Comparison of ENCODE assay signal across 20 mouse cellular contexts in the genomic region with DNA sequence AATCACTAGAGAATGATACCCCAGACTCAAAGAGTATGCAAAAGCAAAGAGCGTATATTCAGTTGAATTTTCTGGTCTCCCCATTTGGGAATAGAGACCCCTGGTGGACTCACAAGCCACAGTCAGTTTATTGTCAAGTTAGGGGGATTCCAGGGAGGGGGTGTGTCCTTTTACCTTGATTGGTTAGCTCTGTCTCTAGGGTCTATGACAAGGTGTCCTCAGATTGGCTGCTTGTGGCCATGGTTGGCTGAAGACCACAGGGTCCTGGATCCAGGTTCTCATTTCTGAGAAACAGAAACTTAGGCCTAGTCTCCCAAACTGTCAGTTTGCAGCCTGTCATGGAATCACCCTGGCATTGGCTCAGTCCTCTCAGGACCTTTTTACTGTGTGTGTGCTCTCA. TPM values are rescaled to one million over a fixed set of nuclear protein-coding genes. Genes with fewer than 3 reads are reported as not detected.
A peak's percentile ranks its signal among the peaks of the same experiment; 100 is the strongest.
DNase-seq lines count a peak whose midpoint lies in the region; ATAC-seq and TF ChIP-seq lines count a peak whose summit lies in the region.
"Had no signal": no experiment of that assay in that cellular context is flagged by ENCODE, and none has a peak within 500 bp of the region (broad histone marks: within the 10 kb centered on the region; RNA-seq: fewer than 3 reads in every experiment).

No protein-coding gene starts in this region.

- POLR2A ChIA-PET in Patski (lab: Charles Lee) = no interaction called here

- no peak overlapping the region for H3K4me3 ChIP-seq in forebrain, postnatal 0 days (ENCODE audit: low read depth, low read length)
- H3K4me3 ChIP-seq in forebrain, embryonic 10.5 days = no peak overlapping the region
- H3K4me3 ChIP-seq in midbrain, embryonic 14.5 days (replicated peaks; ENCODE audit: low read depth, low read length) = no peak overlapping the region
- no peak overlapping the region for H3K4me3 ChIP-seq in midbrain, embryonic 16.5 days (ENCODE audit: low read depth, low read length)
- no peak overlapping the region for H3K4me3 ChIP-seq in hindbrain, embryonic 13.5 days
- H3K4me3 ChIP-seq: forebrain, embryonic 15.5 days; heart, embryonic 12.5 days; hindbrain, embryonic 10.5 days; limb, embryonic 13.5 days; megakaryocyte, embryonic 14.5 days had no signal

- in situ Hi-C loops in Patski (cut with MboI; ENCODE audit: low pct_unique_long_range_greater_than_20kb) = no loop called here

- no peak overlapping the region for H3K9ac ChIP-seq in forebrain, postnatal 0 days
- no peak overlapping the region for H3K9ac ChIP-seq in midbrain, embryonic 14.5 days (replicated peaks; ENCODE audit: low read length)
- H3K9ac ChIP-seq in midbrain, embryonic 16.5 days (ENCODE audit: low read depth, low read length) = no peak overlapping the region
- no peak overlapping the region for H3K9ac ChIP-seq in hindbrain, embryonic 13.5 days
- H3K9ac ChIP-seq: forebrain, embryonic 15.5 days; heart, embryonic 12.5 days; limb, embryonic 13.5 days had no signal

- peak; percentile 3 for DNase-seq in forebrain, postnatal 0 days
- DNase-seq in forebrain, embryonic 10.5 days (ENCODE audit: extremely low spot score, low spot score) = no peak
- peak; percentile 4 for DNase-seq in midbrain, embryonic 14.5 days
- DNase-seq in Patski (ENCODE audit: low read depth, low spot score) = no peak
- DNase-seq in retina, postnatal 1 day = peak; percentile 37
- DNase-seq in ovary, postnatal 10 days (ENCODE audit: low spot score) = no peak
- DNase-seq: adrenal gland, postnatal 25 days; cerebellum, postnatal 25 days; gastrocnemius, postnatal 14 days; kidney, adult 8-10 months; lung, adult 18-20 months; right cerebral cortex, postnatal 14 days; thymus, postnatal 36 days had no signal

- no peaks in the 10 kb centered on the region for H3K4me1 ChIP-seq in forebrain, postnatal 0 days (ENCODE audit: insufficient read depth)
- H3K4me1 ChIP-seq in forebrain, embryonic 10.5 days = no peaks in the 10 kb centered on the region
- no peaks in the 10 kb centered on the region for H3K4me1 ChIP-seq in midbrain, embryonic 14.5 days (ENCODE audit: control insufficient read depth, insufficient read depth, low read length)
- no peaks in the 10 kb centered on the region for H3K4me1 ChIP-seq in midbrain, embryonic 16.5 days (ENCODE audit: control insufficient read depth, insufficient read depth, low read length)
- no peaks in the 10 kb centered on the region for H3K4me1 ChIP-seq in hindbrain, embryonic 13.5 days (replicated peaks)
- H3K4me1 ChIP-seq: forebrain, embryonic 15.5 days; heart, embryonic 12.5 days; hindbrain, embryonic 10.5 days; limb, embryonic 13.5 days; megakaryocyte, embryonic 14.5 days had no signal

- no peaks in the 10 kb centered on the region for H3K9me3 ChIP-seq in forebrain, postnatal 0 days (ENCODE audit: low read length)
- H3K9me3 ChIP-seq in forebrain, embryonic 10.5 days = no peaks in the 10 kb centered on the region
- no peaks in the 10 kb centered on the region for H3K9me3 ChIP-seq in midbrain, embryonic 14.5 days (ENCODE audit: control insufficient read depth, low read length)
- no peaks in the 10 kb centered on the region for H3K9me3 ChIP-seq in midbrain, embryonic 16.5 days (replicated peaks; ENCODE audit: control insufficient read depth, low read length, poor library complexity, severe bottlenecking)
- H3K9me3 ChIP-seq in hindbrain, embryonic 13.5 days = no peaks in the 10 kb centered on the region
- H3K9me3 ChIP-seq: forebrain, embryonic 15.5 days; heart, embryonic 12.5 days; hindbrain, embryonic 10.5 days; limb, embryonic 13.5 days; megakaryocyte, embryonic 14.5 days had no signal

- CTCF ChIA-PET in Patski (lab: Charles Lee) = no interaction called here

- H3K27me3 ChIP-seq in forebrain, postnatal 0 days (ENCODE audit: insufficient read depth, low read length) = no peaks in the 10 kb centered on the region
- no peaks in the 10 kb centered on the region for H3K27me3 ChIP-seq in forebrain, embryonic 10.5 days (ENCODE audit: poor library complexity, severe bottlenecking)
- H3K27me3 ChIP-seq in midbrain, embryonic 14.5 days (ENCODE audit: control insufficient read depth, insufficient read depth, low read length) = no peaks in the 10 kb centered on the region
- no peaks in the 10 kb centered on the region for H3K27me3 ChIP-seq in midbrain, embryonic 16.5 days (ENCODE audit: control insufficient read depth, insufficient read depth, low read depth, low read length)
- H3K27me3 ChIP-seq in Patski = no peaks in the 10 kb centered on the region
- no peaks in the 10 kb centered on the region for H3K27me3 ChIP-seq in hindbrain, embryonic 13.5 days
- H3K27me3 ChIP-seq: forebrain, embryonic 15.5 days; heart, embryonic 12.5 days; limb, embryonic 13.5 days; megakaryocyte, embryonic 14.5 days had no signal

- H3K36me3 ChIP-seq in forebrain, postnatal 0 days (ENCODE audit: insufficient read depth) = no peaks in the 10 kb centered on the region; the same call in 1 of the 2 replicates
- H3K36me3 ChIP-seq in forebrain, embryonic 10.5 days (replicated peaks) = peaks cover 100% of the 10 kb centered on the region
- H3K36me3 ChIP-seq in midbrain, embryonic 14.5 days (ENCODE audit: control insufficient read depth, insufficient read depth, low read length) = peaks cover 34% of the 10 kb centered on the region
- H3K36me3 ChIP-seq in midbrain, embryonic 16.5 days (ENCODE audit: control insufficient read depth, insufficient read depth, low read length) = no peaks in the 10 kb centered on the region
- peaks cover 24% of the 10 kb centered on the region for H3K36me3 ChIP-seq in hindbrain, embryonic 13.5 days

- no peak overlapping the region for H3K4me2 ChIP-seq in forebrain, postnatal 0 days (ENCODE audit: low read depth)
- no peak overlapping the region for H3K4me2 ChIP-seq in midbrain, embryonic 14.5 days (ENCODE audit: low read length)
- no peak overlapping the region for H3K4me2 ChIP-seq in midbrain, embryonic 16.5 days (ENCODE audit: low read length)
- H3K4me2 ChIP-seq in hindbrain, embryonic 13.5 days = no peak overlapping the region
- H3K4me2 ChIP-seq: forebrain, embryonic 15.5 days; heart, embryonic 12.5 days; limb, embryonic 13.5 days had no signal

- no peak for TF ChIP-seq CTCF in forebrain, postnatal 0 days (IDR thresholded peaks at IDR 0.05; ENCODE audit: low read depth)
- peak; percentile 11 for TF ChIP-seq CTCF in Patski (IDR thresholded peaks at IDR 0.05)

- H3K27ac ChIP-seq in forebrain, postnatal 0 days (ENCODE audit: low read depth, low read length) = no peak overlapping the region
- H3K27ac ChIP-seq in forebrain, embryonic 10.5 days = no peak overlapping the region
- H3K27ac ChIP-seq in midbrain, embryonic 14.5 days (replicated peaks; ENCODE audit: low read depth, low read length) = no peak overlapping the region
- H3K27ac ChIP-seq in midbrain, embryonic 16.5 days (ENCODE audit: low read length) = no peak overlapping the region
- no peak overlapping the region for H3K27ac ChIP-seq in hindbrain, embryonic 13.5 days
- H3K27ac ChIP-seq: forebrain, embryonic 15.5 days; hindbrain, embryonic 10.5 days; limb, embryonic 13.5 days had no signal

- WGBS in forebrain, postnatal 0 days = 78% methylated on average over 1 of the region's 1 CpGs
- WGBS in forebrain, embryonic 10.5 days = 92% methylated on average over 1 of the region's 1 CpGs
- WGBS in midbrain, embryonic 14.5 days = 92% methylated on average over 1 of the region's 1 CpGs
- WGBS in midbrain, embryonic 16.5 days = 76% methylated on average over 1 of the region's 1 CpGs
- 83% methylated on average over 1 of the region's 1 CpGs for WGBS in hindbrain, embryonic 13.5 days

- no peak for ATAC-seq in forebrain, postnatal 0 days
- no peak for ATAC-seq in midbrain, embryonic 14.5 days (ENCODE audit: low FRiP score, low TSS enrichment)
- ATAC-seq in midbrain, embryonic 16.5 days = no peak
- ATAC-seq in Patski = no peak
- ATAC-seq in hindbrain, embryonic 13.5 days (ENCODE audit: low FRiP score) = no peak
- ATAC-seq: forebrain, embryonic 15.5 days had no signal

RNA-seq across cellular contexts. Expression of a gene that starts 18.5 kb away (rescaled TPM):
- total RNA-seq in forebrain, postnatal 0 days (2014; rRNA removed) = 2.8 and 5.4 TPM in 2 replicates
- 3.1 and 4.5 TPM in 2 replicates for polyA plus RNA-seq in forebrain, postnatal 0 days (2015; fragmentation: Nextera tagmentation; extraction: Ambion mirVana)
- 43.2 and 47.5 TPM in 2 replicates for polyA plus RNA-seq in forebrain, embryonic 10.5 days (2016; fragmentation: Nextera tagmentation; extraction: Ambion mirVana)
- 4.2 and 6.2 TPM in 2 replicates for polyA plus RNA-seq in midbrain, embryonic 14.5 days (2014; fragmentation: Nextera tagmentation; extraction: Ambion mirVana)
- 3.4 and 3.7 TPM in 2 replicates for polyA plus RNA-seq in midbrain, embryonic 16.5 days (2015; fragmentation: Nextera tagmentation; extraction: Ambion mirVana)
- 16.3 TPM for polyA plus RNA-seq in Patski (2021)
- polyA plus RNA-seq in hindbrain, embryonic 13.5 days (2015; fragmentation: Nextera tagmentation; extraction: Ambion mirVana) = 6.1 and 7.4 TPM in 2 replicates

RNA-seq across cellular contexts. Expression of a gene that starts 18.7 kb away (rescaled TPM):
- 6.1 and 7.6 TPM in 2 replicates for total RNA-seq in forebrain, postnatal 0 days (2014; rRNA removed)
- 8.1 and 8.6 TPM in 2 replicates for polyA plus RNA-seq in forebrain, postnatal 0 days (2015; fragmentation: Nextera tagmentation; extraction: Ambion mirVana)
- polyA plus RNA-seq in forebrain, embryonic 10.5 days (2016; fragmentation: Nextera tagmentation; extraction: Ambion mirVana) = 98.4 and 100 TPM in 2 replicates
- 11.0 and 19.4 TPM in 2 replicates for polyA plus RNA-seq in midbrain, embryonic 14.5 days (2014; fragmentation: Nextera tagmentation; extraction: Ambion mirVana)
- polyA plus RNA-seq in midbrain, embryonic 16.5 days (2015; fragmentation: Nextera tagmentation; extraction: Ambion mirVana) = 7.1 and 9.6 TPM in 2 replicates
- polyA plus RNA-seq in Patski (2021) = 27.9 TPM
- 18.8 and 19.6 TPM in 2 replicates for polyA plus RNA-seq in hindbrain, embryonic 13.5 days (2015; fragmentation: Nextera tagmentation; extraction: Ambion mirVana)

RNA-seq across cellular contexts. Expression of a gene that starts 25.8 kb away (rescaled TPM):
- 26.9 and 27.6 TPM in 2 replicates for total RNA-seq in forebrain, postnatal 0 days (2014; rRNA removed)
- 41.3 and 42.0 TPM in 2 replicates for polyA plus RNA-seq in forebrain, postnatal 0 days (2015; fragmentation: Nextera tagmentation; extraction: Ambion mirVana)
- polyA plus RNA-seq in forebrain, embryonic 10.5 days (2016; fragmentation: Nextera tagmentation; extraction: Ambion mirVana) = 50.5 and 53.9 TPM in 2 replicates
- polyA plus RNA-seq in midbrain, embryonic 14.5 days (2014; fragmentation: Nextera tagmentation; extraction: Ambion mirVana) = 34.4 and 35.0 TPM in 2 replicates
- polyA plus RNA-seq in midbrain, embryonic 16.5 days (2015; fragmentation: Nextera tagmentation; extraction: Ambion mirVana) = 39.0 and 43.0 TPM in 2 replicates
- 36.7 TPM for polyA plus RNA-seq in Patski (2021)
- 43.0 and 43.2 TPM in 2 replicates for polyA plus RNA-seq in hindbrain, embryonic 13.5 days (2015; fragmentation: Nextera tagmentation; extraction: Ambion mirVana)

RNA-seq across cellular contexts. Expression of a gene that starts 38.1 kb away (rescaled TPM):
- total RNA-seq in forebrain, postnatal 0 days (2014; rRNA removed) = 28.0 and 33.5 TPM in 2 replicates
- polyA plus RNA-seq in forebrain, postnatal 0 days (2015; fragmentation: Nextera tagmentation; extraction: Ambion mirVana) = 49.6 and 68.6 TPM in 2 replicates
- polyA plus RNA-seq in forebrain, embryonic 10.5 days (2016; fragmentation: Nextera tagmentation; extraction: Ambion mirVana) = 56.5 and 61.8 TPM in 2 replicates
- polyA plus RNA-seq in midbrain, embryonic 14.5 days (2014; fragmentation: Nextera tagmentation; extraction: Ambion mirVana) = 46.2 and 59.4 TPM in 2 replicates
- polyA plus RNA-seq in midbrain, embryonic 16.5 days (2015; fragmentation: Nextera tagmentation; extraction: Ambion mirVana) = 53.3 and 58.6 TPM in 2 replicates
- polyA plus RNA-seq in Patski (2021) = 36.0 TPM
- polyA plus RNA-seq in hindbrain, embryonic 13.5 days (2015; fragmentation: Nextera tagmentation; extraction: Ambion mirVana) = 71.2 and 74.3 TPM in 2 replicates

Comparison
In these comparisons a context has a peak if more than half of its experiments do, and no peak if none do; other contexts are left out.
1. DNase-seq: peak in forebrain, postnatal 0 days (single experiment), midbrain, embryonic 14.5 days (single experiment) and retina, postnatal 1 day (single experiment); none in forebrain, embryonic 10.5 days (single experiment), Patski (single experiment) and ovary, postnatal 10 days (single experiment).